Mouse (Mus musculus) stomach, embryonic 15.5 days (tissue): ENCODE measurements at regions not wholly inside any gene's neighbourhood (a gene's known extent, or its start where the extent isn't known, plus 50 kb on each side); places are given as distances from the start of the nearest gene placed in this dataset.

ENCODE experiments used
- ATAC-seq: fragments of 200-750 bp; cut with Nextera tagmentation; 2 replicates; pipeline ENCODE4 v1.8.0; 2017; ENCODE audit warnings: low read depth, moderate number of reproducible peaks, moderate TSS enrichment; ENCODE audit not compliant: insufficient read depth, low FRiP score
- H3K27ac ChIP-seq: fragments of 300-500 bp; sonication (generic); 2 replicates; pipeline ENCODE4 v1.5.1; 2015; ENCODE audit warnings: mild to moderate bottlenecking, inconsistent platforms
- H3K27me3 ChIP-seq: fragments of 300-500 bp; sonication (generic); replicated peaks from 2 replicates; pipeline ENCODE4 v1.6.1; 2015; ENCODE audit warnings: inconsistent platforms
- H3K36me3 ChIP-seq: fragments of 300-500 bp; sonication (generic); 2 replicates; pipeline ENCODE4 v1.6.1; 2015; ENCODE audit warnings: inconsistent platforms
- H3K4me1 ChIP-seq: fragments of 300-500 bp; sonication (generic); 2 replicates; pipeline ENCODE4 v1.6.1; 2015; ENCODE audit warnings: inconsistent platforms
- H3K4me2 ChIP-seq: fragments of 300-500 bp; sonication (generic); 2 replicates; pipeline ENCODE4 v1.6.1; 2015; ENCODE audit warnings: mild to moderate bottlenecking, inconsistent platforms
- H3K4me3 ChIP-seq: fragments of 300-500 bp; sonication (generic); replicated peaks from 2 replicates; pipeline ENCODE4 v1.5.1; 2015; ENCODE audit warnings: inconsistent platforms
- H3K9ac ChIP-seq: fragments of 300-500 bp; sonication (generic); 2 replicates; pipeline ENCODE4 v1.6.1; 2015; ENCODE audit warnings: inconsistent platforms
- H3K9me3 ChIP-seq: fragments of 300-500 bp; sonication (generic); 2 replicates; pipeline ENCODE4 v1.6.1; 2016; ENCODE audit warnings: inconsistent platforms
- WGBS: fragments of 180-500 bp; shearing (Covaris S2); methylation state at CpG from one replicate; pipeline ENCODE4 v1.1.7; 2015; 5-methylcytosine and 5-hydroxymethylcytosine counted together

DNA sequence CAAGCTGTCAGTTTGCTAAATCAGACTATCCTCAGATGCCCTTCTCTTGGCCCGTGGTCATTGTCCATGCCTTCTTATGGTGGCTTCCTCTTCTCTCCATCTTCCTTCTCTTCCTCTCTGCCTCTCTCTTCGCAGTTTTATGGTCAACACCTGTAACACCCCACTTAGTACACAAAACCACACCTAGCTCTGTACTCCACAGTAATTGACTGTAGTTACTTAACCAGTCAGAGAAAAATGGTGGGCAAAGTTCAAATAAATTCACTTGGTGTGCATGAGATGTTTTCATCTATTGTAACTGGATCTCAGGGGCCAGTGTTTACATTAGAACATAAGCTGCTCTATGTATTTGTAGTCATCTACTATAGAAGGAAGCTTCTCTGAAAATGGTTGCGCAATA is 807.8 kb upstream of the Cadm2 start:
- no peaks in the 10 kb centered on the region for H3K4me1 ChIP-seq
- ATAC-seq = no peak

DNA sequence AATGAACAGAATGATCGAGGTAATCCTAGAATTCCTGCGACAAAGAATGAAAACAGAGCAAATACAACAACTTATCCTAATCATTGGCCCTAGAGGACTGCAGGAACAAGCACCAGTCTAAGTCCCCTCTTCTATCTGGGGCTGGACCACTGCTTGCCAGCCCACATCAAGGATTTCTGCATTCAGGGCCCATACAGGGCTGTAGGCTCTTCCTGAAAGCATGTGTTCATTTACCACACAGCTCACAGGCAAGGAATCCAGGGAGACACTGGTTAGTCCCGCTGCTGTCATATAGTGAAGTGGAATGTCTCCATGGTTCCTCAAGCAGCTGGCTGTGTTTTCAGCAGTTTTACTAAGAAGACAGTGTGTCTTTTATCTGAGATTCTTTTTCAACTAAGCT is 806.8 kb upstream of the Cadm2 start:
- no peaks in the 10 kb centered on the region for H3K27me3 ChIP-seq
- H3K9ac ChIP-seq = no peak overlapping the region
- H3K4me2 ChIP-seq = no peak overlapping the region
- H3K36me3 ChIP-seq = no peaks in the 10 kb centered on the region
- no peak overlapping the region for H3K4me3 ChIP-seq
- H3K27ac ChIP-seq = no peak overlapping the region
- H3K9me3 ChIP-seq = no peaks in the 10 kb centered on the region
- ATAC-seq = no peak
- WGBS = 81% methylated on average over 3 of the region's 3 CpGs
- no peaks in the 10 kb centered on the region for H3K4me1 ChIP-seq

More for the DNA sequence above, 807.8 kb upstream of the Cadm2 start:
- no peak overlapping the region for H3K27ac ChIP-seq
- H3K9ac ChIP-seq = no peak overlapping the region
- no peak overlapping the region for H3K4me2 ChIP-seq
- H3K4me3 ChIP-seq = no peak overlapping the region
- no peaks in the 10 kb centered on the region for H3K9me3 ChIP-seq
- H3K36me3 ChIP-seq = no peaks in the 10 kb centered on the region
- no peaks in the 10 kb centered on the region for H3K27me3 ChIP-seq
- 81% methylated on average over 3 of the region's 3 CpGs for WGBS

GRCm38 (mm10) chr16:68425276-68425675 is 804.6 kb upstream of the Cadm2 start:
- Histone ChIP-seq H3K27ac (no peak overlapping the region), H3K4me2 (no peak overlapping the region)

GRCm38 (mm10) chr16:68401860-68402671 is 781.4 kb upstream of the Cadm2 start:
- no peaks in the 10 kb centered on the region for H3K27me3 ChIP-seq
- WGBS = 62% methylated on average over 4 of the region's 4 CpGs
- H3K9me3 ChIP-seq = no peaks in the 10 kb centered on the region
- H3K4me2 ChIP-seq = no peak overlapping the region
- H3K36me3 ChIP-seq = no peaks in the 10 kb centered on the region
- ATAC-seq = peak; percentile 58; the same call in 1 of the 2 replicates
- no peak overlapping the region for H3K9ac ChIP-seq
- H3K27ac ChIP-seq = no peak overlapping the region
- no peaks in the 10 kb centered on the region for H3K4me1 ChIP-seq
- H3K4me3 ChIP-seq = no peak overlapping the region

More at GRCm38 (mm10) chr16:68425276-68425675, 804.6 kb upstream of the Cadm2 start:
- no peak overlapping the region for H3K9ac ChIP-seq
- H3K36me3 ChIP-seq = no peaks in the 10 kb centered on the region
- WGBS = 57% methylated on average over 1 of the region's 1 CpGs
- ATAC-seq = no peak
- no peaks in the 10 kb centered on the region for H3K27me3 ChIP-seq
- H3K4me3 ChIP-seq = no peak overlapping the region
- H3K9me3 ChIP-seq = no peaks in the 10 kb centered on the region
- H3K4me1 ChIP-seq = no peaks in the 10 kb centered on the region

DNA sequence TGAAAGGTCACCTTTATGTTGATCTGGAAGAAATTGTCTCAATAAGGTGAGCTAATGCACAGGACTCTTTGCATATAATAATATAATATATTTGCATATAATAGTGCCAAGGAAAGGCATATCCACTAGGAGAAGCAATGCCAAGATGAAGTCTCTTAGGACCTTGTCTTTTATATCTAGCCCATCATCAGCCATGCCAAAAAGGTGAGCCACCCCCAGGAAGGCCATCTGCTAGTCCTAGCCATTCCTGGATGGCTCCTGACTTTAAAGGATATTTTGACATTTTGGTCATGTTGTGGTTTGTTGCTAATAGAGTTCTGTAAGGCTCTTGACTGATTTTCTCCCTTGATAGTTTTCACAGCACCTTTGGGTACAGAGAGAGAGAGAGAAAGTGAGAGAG is 779.9 kb upstream of the Cadm2 start:
- H3K4me3 ChIP-seq = no peak overlapping the region
- H3K9me3 ChIP-seq = no peaks in the 10 kb centered on the region
- no peak for ATAC-seq
- no peaks in the 10 kb centered on the region for H3K36me3 ChIP-seq
- no peak overlapping the region for H3K4me2 ChIP-seq
- H3K9ac ChIP-seq = no peak overlapping the region
- H3K4me1 ChIP-seq = no peaks in the 10 kb centered on the region
- H3K27me3 ChIP-seq = no peaks in the 10 kb centered on the region
- H3K27ac ChIP-seq = no peak overlapping the region

GRCm38 (mm10) chr16:68351088-68351487 is 730.4 kb upstream of the Cadm2 start:
- H3K4me2 ChIP-seq = no peak overlapping the region
- ATAC-seq = no peak

DNA sequence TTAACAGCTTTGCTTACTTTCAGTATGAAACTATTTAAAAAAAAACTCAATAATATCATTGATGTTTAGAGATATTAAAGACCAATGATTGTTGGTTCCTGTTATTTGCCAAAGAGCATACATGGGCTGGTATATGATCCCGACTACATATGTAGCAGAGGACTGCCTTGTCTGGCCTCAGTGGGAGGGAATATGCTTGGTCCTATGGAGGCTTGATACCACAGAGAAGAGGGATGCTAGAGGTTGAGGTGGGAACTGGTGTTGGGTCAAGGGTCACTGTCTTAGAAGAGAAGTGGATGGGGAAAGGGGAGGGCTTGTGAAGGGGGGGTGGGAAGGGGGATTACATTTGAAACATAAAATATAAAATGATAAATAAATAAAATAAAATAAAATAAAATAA is 718.3 kb upstream of the Cadm2 start:
- Histone ChIP-seq H3K36me3 (no peaks in the 10 kb centered on the region), H3K9ac (no peak overlapping the region), H3K4me2 (no peak overlapping the region), H3K4me3 (no peak overlapping the region), H3K9me3 (no peaks in the 10 kb centered on the region), H3K4me1 (no peaks in the 10 kb centered on the region), H3K27me3 (no peaks in the 10 kb centered on the region), H3K27ac (no peak overlapping the region)
- ATAC-seq = no peak
- 88% methylated on average over 1 of the region's 1 CpGs for WGBS

More at GRCm38 (mm10) chr16:68351088-68351487, 730.4 kb upstream of the Cadm2 start:
- no peaks in the 10 kb centered on the region for H3K4me1 ChIP-seq
- no peaks in the 10 kb centered on the region for H3K9me3 ChIP-seq
- H3K27ac ChIP-seq = no peak overlapping the region
- H3K27me3 ChIP-seq = no peaks in the 10 kb centered on the region
- H3K36me3 ChIP-seq = no peaks in the 10 kb centered on the region
- H3K4me3 ChIP-seq = no peak overlapping the region
- H3K9ac ChIP-seq = no peak overlapping the region
